Mouse (Mus musculus) cerebellum, adult 2 months (tissue): ENCODE data around the gene Gnat2.

Experiments used
- CTCF ChIP-seq: fragments of 200-500 bp; IDR thresholded peaks from 2 replicates; pipeline ENCODE4 v1.5.1; 2011; ENCODE audit warnings: low read depth, mild to moderate bottlenecking, control low read depth, low read length, moderate library complexity, borderline replicate concordance; ENCODE audit not compliant: insufficient read depth
- POLR2A ChIP-seq: fragments of 200-500 bp; IDR thresholded peaks from 2 replicates; pipeline ENCODE4 v1.6.1; 2011; ENCODE audit warnings: low read length, control low read depth, borderline replicate concordance; ENCODE audit not compliant: insufficient read depth

GRCm38 (mm10) chr3:108121101-108121500 is 28.5 kb downstream of the Gnat2 start:
- no peak for TF ChIP-seq POLR2A
- no peak for TF ChIP-seq CTCF
